Mouse (Mus musculus): ENCODE results near the gene Vsig8.

GRCm38 (mm10) chr1:172530544-172531220 lies 25.1 kb upstream of the Vsig8 start:
- TF ChIP-seq CTCF (IDR thresholded peaks at IDR 0.05; ENCODE audit: control insufficient read depth, insufficient read depth, insufficient read length) (no peak), USF1 (IDR thresholded peaks at IDR 0.05; ENCODE audit: low read depth) (no peak), MAX (IDR thresholded peaks at IDR 0.05) (no peak), CEBPB (IDR thresholded peaks at IDR 0.05; ENCODE audit: low read depth) (no peak), MYOD1 (IDR thresholded peaks at IDR 0.05; ENCODE audit: control insufficient read depth, insufficient read length, low read depth) (no peak), FOSL1 (IDR thresholded peaks at IDR 0.05; ENCODE audit: insufficient read depth, low read length, poor library complexity, severe bottlenecking) (no peak)
